Mouse (Mus musculus): ENCODE results near the gene Gm43518.
A peak's percentile ranks its signal among the peaks of the same experiment; 100 is the strongest.

DNA sequence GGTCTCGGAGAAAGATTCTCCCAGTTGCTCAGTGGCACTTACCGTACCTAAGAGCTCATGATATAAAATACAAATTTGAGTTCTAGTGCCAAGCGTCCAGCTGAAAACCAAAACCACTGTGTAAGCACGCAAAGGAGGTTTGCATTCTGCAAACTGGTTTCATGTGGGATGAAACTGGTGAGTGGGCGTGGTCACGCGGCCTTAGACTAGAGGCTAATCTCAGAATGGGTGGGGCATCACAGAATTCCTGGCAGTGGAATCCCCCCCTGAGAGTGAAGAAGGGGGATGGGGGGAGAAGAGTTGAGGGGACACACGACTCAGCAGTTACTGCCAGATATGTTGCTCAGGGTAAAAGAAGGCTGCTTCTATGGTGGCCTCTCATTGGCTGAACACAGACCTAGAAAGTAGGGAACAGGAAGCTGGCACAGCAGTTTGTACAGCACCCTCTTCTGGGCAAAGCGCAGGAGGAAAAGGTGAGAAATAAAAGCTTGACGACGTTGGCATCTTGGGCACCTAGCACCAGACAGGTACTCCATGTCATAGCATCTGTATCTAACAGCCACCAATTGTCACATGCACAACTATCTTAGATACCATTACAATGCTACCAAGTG, 23.1 kb upstream of the Gm43518 start:
- TF ChIP-seq CTCF (conservative IDR thresholded peaks at IDR 0.05; ENCODE audit: insufficient read depth, insufficient read length, low read depth, low read length) = peak; percentile 24; the same call in 1 of the 2 replicates
- no peak for TF ChIP-seq POLR2A (IDR thresholded peaks at IDR 0.05; ENCODE audit: low read depth, low read length)

Data from kidney, adult 2 months (tissue).